Mouse (Mus musculus): ENCODE results near the gene Serpind1. TPM values are rescaled to one million over a fixed set of nuclear protein-coding genes. Genes with fewer than 3 reads are reported as not detected.

Serpind1 gene
- total RNA-seq, 2 experiments from 2014 or later = 0.73 to 1.8 TPM

- no peak for DNase-seq (ENCODE audit: low spot score in 2 of 2)
These were observed 14.6 kb downstream of the Serpind1 start for GRCm38 (mm10) chr16:17345813-17346155.

- DNase-seq (ENCODE audit: low spot score in 2 of 2) = no peak
These were observed 15.6 kb downstream of the Serpind1 start for GRCm38 (mm10) chr16:17346766-17347165.

GRCm38 (mm10) chr16:17356031-17356430, 24.9 kb downstream of the Serpind1 start:
- no peak for DNase-seq (ENCODE audit: low spot score in 2 of 2)

GRCm38 (mm10) chr16:17358787-17359186, 27.6 kb downstream of the Serpind1 start:
- no peak for DNase-seq (ENCODE audit: low spot score in 2 of 2)

GRCm38 (mm10) chr16:17382306-17382705, 51.1 kb downstream of the Serpind1 start:
- DNase-seq (ENCODE audit: low spot score in 2 of 2) = no peak

- DNase-seq (ENCODE audit: low spot score in 2 of 2) = no peak
These were observed 52.6 kb downstream of the Serpind1 start for GRCm38 (mm10) chr16:17383594-17384326.

- no peak for DNase-seq (ENCODE audit: low spot score in 2 of 2)
These were observed 61.6 kb downstream of the Serpind1 start for GRCm38 (mm10) chr16:17392784-17393183.

Other genes starting within 250 kb of the Serpind1 start
- gene Ppil2, start 220.1 kb upstream of the Serpind1 start, total RNA-seq (2021) = 10 to 100 TPM; 87.4 to 90.0 TPM
- 1 to 10 TPM; 1.0 to 1.6 TPM for gene 2610318N02Rik, start 206.2 kb upstream of the Serpind1 start, total RNA-seq (2021)
- gene Sdf2l1, start 199.0 kb upstream of the Serpind1 start, total RNA-seq (2021) = 10 to 100 TPM; 11.6 to 13.0 TPM
- gene Ydjc, start 186.8 kb upstream of the Serpind1 start, total RNA-seq (2021) = 10 to 100 TPM; 43.3 to 49.1 TPM
- 1 to 10 TPM; 4.6 to 4.8 TPM for gene Ccdc116, start 184.1 kb upstream of the Serpind1 start, total RNA-seq (2021)
- 100 to 1,000 TPM; 173 to 178 TPM for gene Ube2l3, start 128.7 kb upstream of the Serpind1 start, total RNA-seq (2021)
- gene Rimbp3, start 122.8 kb upstream of the Serpind1 start, total RNA-seq (2021) = 1 to 10 TPM; 2.7 to 2.9 TPM
- gene Hic2, start 97.8 kb upstream of the Serpind1 start, total RNA-seq (2021) = 1 to 10 TPM; 6.1 to 6.2 TPM
- gene Tmem191c, start 55.3 kb upstream of the Serpind1 start, total RNA-seq (2021) = 100 to 1,000 TPM; 103 to 127 TPM
- gene Snap29, start 74.6 kb downstream of the Serpind1 start, total RNA-seq (2021) = 10 to 100 TPM; 30.8 to 31.9 TPM
- gene Pi4ka, start 74.9 kb downstream of the Serpind1 start, total RNA-seq (2021) = 100 to 1,000 TPM; 174 to 177 TPM
- 10 to 100 TPM; 34.3 to 36.0 TPM for gene Crkl, start 120.6 kb downstream of the Serpind1 start, total RNA-seq (2021)
- 10 to 100 TPM; 36.4 to 39.9 TPM for gene Aifm3, start 158.2 kb downstream of the Serpind1 start, total RNA-seq (2021)
- 100 to 1,000 TPM; 182 to 188 TPM for gene Lztr1, start 177.3 kb downstream of the Serpind1 start, total RNA-seq (2021)
- gene Thap7, start 199.8 kb downstream of the Serpind1 start, total RNA-seq (2021) = 10 to 100 TPM; 33.1 to 38.2 TPM
- gene Lrrc74b, start 229.9 kb downstream of the Serpind1 start, total RNA-seq (2021) = 1 to 10 TPM; 1.7 to 2.4 TPM
- 1 to 10 TPM in 1 of 2 experiments, under 1 TPM in 1; 0.58 to 1.1 TPM for gene P2rx6, start 230.5 kb downstream of the Serpind1 start, total RNA-seq (2021)